Mouse (Mus musculus) erythroid progenitor cell, adult 5-6 weeks (primary cell): ENCODE data around the gene Mamdc2. TPM values are rescaled to one million over a fixed set of nuclear protein-coding genes. Genes with fewer than 3 reads are reported as not detected.
"Not testable (repeated sequence)": the region's sequence is repeated elsewhere in the genome, so short reads cannot be mapped to it uniquely, and the experiment has no call there.

Source experiments
- ATAC-seq: replicated peaks from 2 replicates; pipeline ENCODE4 v1.8.0; 2016; ENCODE audit warnings: moderate number of reproducible peaks, mild to moderate bottlenecking, moderate TSS enrichment, inconsistent platforms; ENCODE audit not compliant: poor library complexity, low FRiP score, severe bottlenecking
- total RNA-seq, 2 experiments: library from RNA; stranded (forward) in 1 of 2; stranded (reverse) in 1 of 2; fragments of 150-400 nt in 1 of 2; fragments of 186-747, 209-891 nt in 1 of 2; gene quantifications; 2 replicates each; pipeline versions ENCODE4 v1.2.3 to v1.2.4; 2015 to 2017; ENCODE audit warnings: low replicate concordance in 2 of 2

The Mamdc2 gene
- not detected in 2 replicates for total RNA-seq (2015; ENCODE audit: low replicate concordance)
- total RNA-seq (2017; ENCODE audit: low replicate concordance), result not detected in 2 replicates

- no peak for ATAC-seq
Measured at GRCm38 (mm10) chr19:23447988-23448497, at the start of gene Mamdc2. Gene Mamdc2 (minus strand): TSS chr19:23448442.

GRCm38 (mm10) chr19:23498011-23498410 is 49.8 kb upstream of the Mamdc2 start:
- ATAC-seq, result no peak

- no peak for ATAC-seq
Measured at GRCm38 (mm10) chr19:23497171-23497917, 49.1 kb upstream of the Mamdc2 start.

GRCm38 (mm10) chr19:23496536-23496935 is 48.3 kb upstream of the Mamdc2 start:
- no peak for ATAC-seq

- ATAC-seq, result no peak
Measured at GRCm38 (mm10) chr19:23492663-23493062, 44.4 kb upstream of the Mamdc2 start.

GRCm38 (mm10) chr19:23490703-23491102 is 42.5 kb upstream of the Mamdc2 start:
- ATAC-seq, result not testable (repeated sequence)

- ATAC-seq, result no peak
Measured at GRCm38 (mm10) chr19:23489780-23490179, 41.5 kb upstream of the Mamdc2 start.

- ATAC-seq, result no peak
Measured at GRCm38 (mm10) chr19:23487421-23487820, 39.2 kb upstream of the Mamdc2 start.

GRCm38 (mm10) chr19:23486631-23487270 is 38.5 kb upstream of the Mamdc2 start:
- no peak for ATAC-seq

GRCm38 (mm10) chr19:23485940-23486600 is 37.8 kb upstream of the Mamdc2 start:
- no peak for ATAC-seq

GRCm38 (mm10) chr19:23482571-23482970 is 34.3 kb upstream of the Mamdc2 start:
- ATAC-seq, result not testable (repeated sequence)

- no peak for ATAC-seq
Measured at GRCm38 (mm10) chr19:23479597-23479967, 31.3 kb upstream of the Mamdc2 start.

- ATAC-seq, result no peak
Measured at GRCm38 (mm10) chr19:23478895-23479596, 30.8 kb upstream of the Mamdc2 start.

GRCm38 (mm10) chr19:23477826-23478225 is 29.6 kb upstream of the Mamdc2 start:
- no peak for ATAC-seq

GRCm38 (mm10) chr19:23467866-23468265 is 19.6 kb upstream of the Mamdc2 start:
- ATAC-seq, result no peak

- ATAC-seq, result no peak
Measured at GRCm38 (mm10) chr19:23467011-23467410, 18.8 kb upstream of the Mamdc2 start.

- no peak for ATAC-seq
Measured at GRCm38 (mm10) chr19:23457492-23457891, 9.2 kb upstream of the Mamdc2 start.

GRCm38 (mm10) chr19:23451361-23451760 is 3.1 kb upstream of the Mamdc2 start:
- ATAC-seq, result no peak

- no peak for ATAC-seq
Measured at GRCm38 (mm10) chr19:23447221-23447987, 838 bp downstream of the Mamdc2 start.
